Mouse (Mus musculus) ES-Bruce4 (cell line): ENCODE results near the gene Ceacam19.

Experiments used
- CTCF ChIP-seq: IDR thresholded peaks from one replicate; pipeline ENCODE4 v1.8.1; 2011; ENCODE audit warnings: low read depth, low read length
- EP300 ChIP-seq: IDR thresholded peaks from 2 replicates; pipeline ENCODE4 v1.6.1; 2011; ENCODE audit warnings: low read depth, low read length; ENCODE audit not compliant: insufficient read depth

GRCm38 (mm10) chr7:19842885-19843504 lies 44.8 kb downstream of the Ceacam19 start:
- TF ChIP-seq EP300 (no peak), CTCF (no peak)
